Mouse (Mus musculus): Measurements from ENCODE around the gene Gpr156. TPM values are rescaled to one million over a fixed set of nuclear protein-coding genes. Genes with fewer than 3 reads are reported as not detected.

Gpr156 gene
- total RNA-seq, 1 experiment = 0.22 TPM

GRCm38 (mm10) chr16:38005471-38005870 is 89.2 kb downstream of the Gpr156 start:
- Histone ChIP-seq H3K27ac (ENCODE audit: insufficient read depth, low read depth, low read length, poor library complexity, severe bottlenecking) (no peak overlapping the region), H3K9me3 (ENCODE audit: control insufficient read depth, insufficient read depth, low read depth, low read length) (no peaks in the 10 kb centered on the region), H3K4me3 (ENCODE audit: insufficient read depth in 1 of 2, low read depth in 1 of 2, low read length in 2 of 2, poor library complexity in 1 of 2, severe bottlenecking in 1 of 2) (no peak overlapping the region), H3K9ac (ENCODE audit: insufficient read depth, low read depth, low read length, poor library complexity, severe bottlenecking) (no peak overlapping the region), H3K4me1 (ENCODE audit: control insufficient read depth in 2 of 2, insufficient read depth in 2 of 2, low read length in 2 of 2, poor library complexity in 1 of 2) (peaks cover 5 to 6% of the 10 kb centered on the region in 2 experiments; a peak in 2 of 4 replicates), H3K36me3 (ENCODE audit: control insufficient read depth, insufficient read depth, low read length, poor library complexity, severe bottlenecking) (no peaks in the 10 kb centered on the region)
- no peak for DNase-seq (ENCODE audit: low read depth, low spot score)
- in situ Hi-C loops (cut with MboI; ENCODE audit: low sequenced_read_pairs in 2 of 2, unreplicated experiment in 2 of 2) = no loop called here
- no peak for TF ChIP-seq CHD2 (IDR thresholded peaks at IDR 0.05; ENCODE audit: low read depth, low read length)
- no peak for TF ChIP-seq HCFC1 (IDR thresholded peaks at IDR 0.05; ENCODE audit: borderline replicate concordance, insufficient read depth, low read length)
- no peak for TF ChIP-seq MAFK (IDR thresholded peaks at IDR 0.05; ENCODE audit: insufficient read depth, low read depth, low read length)
- TF ChIP-seq ZNF384 (IDR thresholded peaks at IDR 0.05; ENCODE audit: low read depth, low read length) = no peak
- no peak for TF ChIP-seq ZC3H11A (IDR thresholded peaks at IDR 0.05; ENCODE audit: borderline replicate concordance, low read depth, low read length)

GRCm38 (mm10) chr16:38008371-38008770 is 92.1 kb downstream of the Gpr156 start:
- Histone ChIP-seq H3K4me1 (ENCODE audit: control insufficient read depth in 2 of 2, insufficient read depth in 2 of 2, low read length in 2 of 2, poor library complexity in 1 of 2) (peaks cover 0 to 3% of the 10 kb centered on the region in 2 experiments; a peak in 1 of 4 replicates), H3K27ac (ENCODE audit: insufficient read depth, low read depth, low read length, poor library complexity, severe bottlenecking) (no peak overlapping the region), H3K9ac (ENCODE audit: insufficient read depth, low read depth, low read length, poor library complexity, severe bottlenecking) (no peak overlapping the region), H3K36me3 (ENCODE audit: control insufficient read depth, insufficient read depth, low read length, poor library complexity, severe bottlenecking) (no peaks in the 10 kb centered on the region), H3K4me3 (ENCODE audit: insufficient read depth in 1 of 2, low read depth in 1 of 2, low read length in 2 of 2, poor library complexity in 1 of 2, severe bottlenecking in 1 of 2) (no peak overlapping the region), H3K9me3 (ENCODE audit: control insufficient read depth, insufficient read depth, low read depth, low read length) (no peaks in the 10 kb centered on the region)
- DNase-seq (ENCODE audit: low read depth, low spot score) = no peak
- no peak for TF ChIP-seq ZNF384 (IDR thresholded peaks at IDR 0.05; ENCODE audit: low read depth, low read length)
- no peak for TF ChIP-seq MAFK (IDR thresholded peaks at IDR 0.05; ENCODE audit: insufficient read depth, low read depth, low read length)
- no peak for TF ChIP-seq CHD2 (IDR thresholded peaks at IDR 0.05; ENCODE audit: low read depth, low read length)
- no peak for TF ChIP-seq HCFC1 (IDR thresholded peaks at IDR 0.05; ENCODE audit: borderline replicate concordance, insufficient read depth, low read length)
- no peak for TF ChIP-seq ZC3H11A (IDR thresholded peaks at IDR 0.05; ENCODE audit: borderline replicate concordance, low read depth, low read length)
- in situ Hi-C loops (cut with MboI; ENCODE audit: low sequenced_read_pairs in 2 of 2, unreplicated experiment in 2 of 2) = no loop called here

- no peaks in the 10 kb centered on the region for H3K9me3 ChIP-seq (ENCODE audit: control insufficient read depth, insufficient read depth, low read depth, low read length)
- H3K9ac ChIP-seq (ENCODE audit: insufficient read depth, low read depth, low read length, poor library complexity, severe bottlenecking) = no peak overlapping the region
- in situ Hi-C loops (cut with MboI; ENCODE audit: low sequenced_read_pairs in 2 of 2, unreplicated experiment in 2 of 2) = no loop called here
- H3K36me3 ChIP-seq (ENCODE audit: control insufficient read depth, insufficient read depth, low read length, poor library complexity, severe bottlenecking) = no peaks in the 10 kb centered on the region
- peaks cover 0 to 3% of the 10 kb centered on the region in 2 experiments; a peak in 1 of 4 replicates for H3K4me1 ChIP-seq (ENCODE audit: control insufficient read depth in 2 of 2, insufficient read depth in 2 of 2, low read length in 2 of 2, poor library complexity in 1 of 2)
- TF ChIP-seq ZC3H11A (IDR thresholded peaks at IDR 0.05; ENCODE audit: borderline replicate concordance, low read depth, low read length) (no peak), ZNF384 (IDR thresholded peaks at IDR 0.05; ENCODE audit: low read depth, low read length) (no peak), HCFC1 (IDR thresholded peaks at IDR 0.05; ENCODE audit: borderline replicate concordance, insufficient read depth, low read length) (no peak), MAFK (IDR thresholded peaks at IDR 0.05; ENCODE audit: insufficient read depth, low read depth, low read length) (no peak), CHD2 (IDR thresholded peaks at IDR 0.05; ENCODE audit: low read depth, low read length) (no peak)
- no peak overlapping the region for H3K4me3 ChIP-seq (ENCODE audit: insufficient read depth in 1 of 2, low read depth in 1 of 2, low read length in 2 of 2, poor library complexity in 1 of 2, severe bottlenecking in 1 of 2)
- H3K27ac ChIP-seq (ENCODE audit: insufficient read depth, low read depth, low read length, poor library complexity, severe bottlenecking) = no peak overlapping the region
- no peak for DNase-seq (ENCODE audit: low read depth, low spot score)
Observed at GRCm38 (mm10) chr16:38009041-38009825, 92.9 kb downstream of the Gpr156 start.

- H3K4me1 ChIP-seq (ENCODE audit: control insufficient read depth in 2 of 2, insufficient read depth in 2 of 2, low read length in 2 of 2, poor library complexity in 1 of 2) = peaks cover 0 to 3% of the 10 kb centered on the region in 2 experiments; a peak in 1 of 4 replicates
- DNase-seq (ENCODE audit: low read depth, low spot score) = no peak
- H3K9ac ChIP-seq (ENCODE audit: insufficient read depth, low read depth, low read length, poor library complexity, severe bottlenecking) = no peak overlapping the region
- H3K36me3 ChIP-seq (ENCODE audit: control insufficient read depth, insufficient read depth, low read length, poor library complexity, severe bottlenecking) = no peaks in the 10 kb centered on the region
- no peak for TF ChIP-seq CHD2 (IDR thresholded peaks at IDR 0.05; ENCODE audit: low read depth, low read length)
- H3K9me3 ChIP-seq (ENCODE audit: control insufficient read depth, insufficient read depth, low read depth, low read length) = no peaks in the 10 kb centered on the region
- in situ Hi-C loops (cut with MboI; ENCODE audit: low sequenced_read_pairs in 2 of 2, unreplicated experiment in 2 of 2) = no loop called here
- H3K4me3 ChIP-seq (ENCODE audit: insufficient read depth in 1 of 2, low read depth in 1 of 2, low read length in 2 of 2, poor library complexity in 1 of 2, severe bottlenecking in 1 of 2) = no peak overlapping the region
- no peak overlapping the region for H3K27ac ChIP-seq (ENCODE audit: insufficient read depth, low read depth, low read length, poor library complexity, severe bottlenecking)
Observed at GRCm38 (mm10) chr16:38011486-38011885, 95.2 kb downstream of the Gpr156 start.

Measured in ES-E14 (cell line).